Mouse (Mus musculus): Measurements from ENCODE around the gene Npnt.

GRCm38 (mm10) chr3:132880361-132880760 lies 69.7 kb downstream of the Npnt start:
- TF ChIP-seq CTCF (IDR thresholded peaks at IDR 0.05; ENCODE audit: low read depth, low read length), result no peak
- no peak for TF ChIP-seq EP300 (IDR thresholded peaks at IDR 0.05; ENCODE audit: insufficient read depth, low read depth, low read length)
